10 mouse cellular contexts compared by ENCODE assay signal in genomic region chr11:48923818-48924217, GRCm38 (mm10). TPM values are rescaled to one million over a fixed set of nuclear protein-coding genes. Genes with fewer than 3 reads are reported as not detected.
"Had no signal": no experiment of that assay in that cellular context is flagged by ENCODE, and none has a peak within 500 bp of the region (broad histone marks: within the 10 kb centered on the region; RNA-seq: fewer than 3 reads in every experiment).

No protein-coding gene starts in this region.

RNA-seq across cellular contexts. Expression of gene Olfr56, which starts 54.9 kb away (rescaled TPM):
- total RNA-seq: heart, postnatal 25 days; heart, postnatal 36 days; layer of hippocampus, adult 18-20 months; layer of hippocampus, adult 2 months; layer of hippocampus, adult 8-10 months; layer of hippocampus, postnatal 10 days; layer of hippocampus, postnatal 14 days; layer of hippocampus, postnatal 25 days; layer of hippocampus, postnatal 36 days; left cerebral cortex, adult 18-20 months had no signal
